In genomic region chr7:36456080-36456479, GRCm38 (mm10) we compare ENCODE assay signal across 22 mouse cellular contexts.
A peak's percentile ranks its signal among the peaks of the same experiment; 100 is the strongest.
DNase-seq lines count a peak whose midpoint lies in the region; ATAC-seq lines count a peak whose summit lies in the region.
"Had no signal": no experiment of that assay in that cellular context is flagged by ENCODE, and none has a peak within 500 bp of the region (broad histone marks: within the 10 kb centered on the region; RNA-seq: fewer than 3 reads in every experiment).

No protein-coding gene starts in this region.

- no peak overlapping the region for H3K9ac ChIP-seq in midbrain, embryonic 16.5 days (ENCODE audit: low read depth, low read length)
- H3K9ac ChIP-seq in midbrain, embryonic 13.5 days (replicated peaks): no peak overlapping the region
- H3K9ac ChIP-seq: forebrain, embryonic 13.5 days; hindbrain, embryonic 14.5 days; intestine, embryonic 15.5 days had no signal

- DNase-seq in frontal cortex, adult 2 months (ENCODE audit: extremely low spot score in 1 of 2, low spot score in 1 of 2): peak; percentile 7 to 24
- no peak for DNase-seq in frontal cortex, postnatal 25 days (ENCODE audit: low spot score in 2 of 2)
- peak; percentile 14 for DNase-seq in right cerebral cortex, adult 18-20 months
- DNase-seq in right cerebral cortex, postnatal 4 days: no peak
- DNase-seq in frontal cortex, postnatal 10 days (ENCODE audit: low spot score in 2 of 2): peak; percentile 14 to 20
- DNase-seq in adrenal gland, adult 18-20 months (ENCODE audit: low spot score in 2 of 2): no peak
- DNase-seq: adrenal gland, adult 8-10 months; adrenal gland, postnatal 25 days; cerebellum, adult 18-20 months; cerebellum, adult 9-10 months; cerebellum, postnatal 14 days; gastrocnemius, adult 2 months; gastrocnemius, postnatal 14 days; heart, adult 11 months had no signal

- H3K4me2 ChIP-seq in midbrain, embryonic 16.5 days (ENCODE audit: low read length): no peak overlapping the region
- no peak overlapping the region for H3K4me2 ChIP-seq in midbrain, embryonic 13.5 days (replicated peaks)
- H3K4me2 ChIP-seq: forebrain, embryonic 13.5 days; heart, embryonic 11.5 days; hindbrain, embryonic 14.5 days; intestine, embryonic 15.5 days had no signal

- no peak overlapping the region for H3K27ac ChIP-seq in midbrain, embryonic 16.5 days (ENCODE audit: low read length)
- no peak overlapping the region for H3K27ac ChIP-seq in midbrain, embryonic 13.5 days
- H3K27ac ChIP-seq: forebrain, embryonic 10.5 days; forebrain, embryonic 13.5 days; gastrocnemius, adult 2 months; hindbrain, embryonic 14.5 days; intestine, embryonic 15.5 days had no signal

- WGBS in midbrain, embryonic 16.5 days: 78% methylated on average over 6 of the region's 6 CpGs
- 84% methylated on average over 6 of the region's 6 CpGs for WGBS in midbrain, embryonic 13.5 days

- no peaks in the 10 kb centered on the region for H3K9me3 ChIP-seq in midbrain, embryonic 16.5 days (replicated peaks; ENCODE audit: control insufficient read depth, low read length, poor library complexity, severe bottlenecking)
- no peaks in the 10 kb centered on the region for H3K9me3 ChIP-seq in midbrain, embryonic 13.5 days
- H3K9me3 ChIP-seq: forebrain, embryonic 10.5 days; forebrain, embryonic 13.5 days; intestine, embryonic 15.5 days had no signal

- no peaks in the 10 kb centered on the region for H3K27me3 ChIP-seq in midbrain, embryonic 16.5 days (ENCODE audit: control insufficient read depth, insufficient read depth, low read depth, low read length)
- H3K27me3 ChIP-seq in midbrain, embryonic 13.5 days: no peaks in the 10 kb centered on the region
- H3K27me3 ChIP-seq: forebrain, embryonic 13.5 days; intestine, embryonic 15.5 days had no signal

- H3K4me1 ChIP-seq in midbrain, embryonic 16.5 days (ENCODE audit: control insufficient read depth, insufficient read depth, low read length): no peaks in the 10 kb centered on the region
- H3K4me1 ChIP-seq in midbrain, embryonic 13.5 days (replicated peaks): 0 out of 2 replicates have a peak, but pooled peaks cover 3% of the 10 kb centered on the region
- H3K4me1 ChIP-seq: forebrain, embryonic 10.5 days; forebrain, embryonic 13.5 days; intestine, embryonic 15.5 days had no signal

- H3K4me3 ChIP-seq in midbrain, embryonic 16.5 days (ENCODE audit: low read depth, low read length): no peak overlapping the region
- H3K4me3 ChIP-seq in midbrain, embryonic 13.5 days (replicated peaks): no peak overlapping the region
- H3K4me3 ChIP-seq: forebrain, embryonic 10.5 days; forebrain, embryonic 13.5 days; gastrocnemius, adult 2 months; intestine, embryonic 15.5 days had no signal

- no peaks in the 10 kb centered on the region for H3K36me3 ChIP-seq in midbrain, embryonic 16.5 days (ENCODE audit: control insufficient read depth, insufficient read depth, low read length)
- no peaks in the 10 kb centered on the region for H3K36me3 ChIP-seq in midbrain, embryonic 13.5 days
- H3K36me3 ChIP-seq: forebrain, embryonic 10.5 days; intestine, embryonic 15.5 days had no signal

- 0 out of 2 replicates have a peak, but pooled peaks have one; percentile 25 for ATAC-seq in midbrain, embryonic 16.5 days
- no peak for ATAC-seq in midbrain, embryonic 13.5 days
- ATAC-seq: CD4-positive, CD25-positive, alpha-beta regulatory T cell, adult 4 months; forebrain, embryonic 13.5 days; intestine, embryonic 15.5 days had no signal

Comparison
In these comparisons a context has a peak if more than half of its experiments do, and no peak if none do; other contexts are left out.
1. DNase-seq: peak in frontal cortex, adult 2 months (2 of 2), right cerebral cortex, adult 18-20 months (single experiment) and frontal cortex, postnatal 10 days (2 of 2); none in frontal cortex, postnatal 25 days (0 of 2), right cerebral cortex, postnatal 4 days (single experiment) and adrenal gland, adult 18-20 months (0 of 2).